Mouse (Mus musculus) inflammation-experienced regulatory T-cells, adult 6 months (primary cell): ENCODE measurements around the gene Efcab5. TPM values are rescaled to one million over a fixed set of nuclear protein-coding genes. Genes with fewer than 3 reads are reported as not detected.
A peak's percentile ranks its signal among the peaks of the same experiment; 100 is the strongest.

Experiments
- ATAC-seq: one replicate; pipeline ENCODE4 v1.8.0; 2017
- polyA plus RNA-seq, 3 experiments: library from polyadenylated mRNA; unstranded; fragments of 100-300 nt; shearing (Covaris generic); gene quantifications; one replicate each; pipeline ENCODE4 v1.2.1; 2017

Efcab5 gene
- polyA plus RNA-seq = under 1 TPM in 2 of 3 experiments, not detected in 1; 0.15 to 0.60 TPM

DNA sequence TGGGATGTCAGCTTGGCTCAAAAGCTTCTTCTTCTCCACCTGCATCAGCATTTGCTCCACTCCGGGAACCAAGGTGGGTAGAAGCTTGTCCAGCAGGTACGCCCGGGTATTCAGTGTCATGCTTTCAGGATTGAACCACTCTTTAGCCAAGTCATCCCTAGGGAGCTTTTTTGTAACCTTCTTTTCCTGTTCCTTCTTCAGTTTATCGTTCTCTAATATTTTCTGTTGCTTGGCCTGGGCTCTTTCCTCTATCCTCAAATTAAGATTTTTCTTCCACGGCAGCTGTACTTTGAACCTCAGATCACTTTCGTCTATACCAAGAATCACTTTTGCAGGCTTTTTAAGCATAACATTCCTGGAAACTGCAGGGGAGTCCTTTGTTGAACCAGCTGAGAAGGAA, at the start of gene Efcab5:
Gene Efcab5, minus strand, starts transcription at position 101 of the 400 bp plus-strand sequence.
- no peak for ATAC-seq

DNA sequence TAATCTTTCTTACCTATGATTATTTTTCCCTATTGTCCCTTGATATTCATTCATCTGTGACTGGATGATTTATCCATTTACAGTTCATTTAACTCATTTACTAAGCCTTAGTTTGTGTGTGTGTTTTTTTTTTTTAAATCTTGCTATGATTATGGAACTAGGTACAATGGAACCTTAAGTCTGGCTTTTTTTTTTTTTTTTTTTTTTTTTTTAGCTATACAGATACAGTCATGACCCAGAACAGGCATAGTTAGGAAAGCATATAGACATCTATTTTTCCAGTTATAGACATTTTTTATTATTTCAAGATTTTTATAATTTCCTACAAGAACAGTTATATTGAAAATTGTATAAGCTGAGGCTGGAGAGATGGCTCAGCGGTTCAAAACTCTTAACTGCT, 46.5 kb upstream of the Efcab5 start:
- ATAC-seq = no peak

DNA sequence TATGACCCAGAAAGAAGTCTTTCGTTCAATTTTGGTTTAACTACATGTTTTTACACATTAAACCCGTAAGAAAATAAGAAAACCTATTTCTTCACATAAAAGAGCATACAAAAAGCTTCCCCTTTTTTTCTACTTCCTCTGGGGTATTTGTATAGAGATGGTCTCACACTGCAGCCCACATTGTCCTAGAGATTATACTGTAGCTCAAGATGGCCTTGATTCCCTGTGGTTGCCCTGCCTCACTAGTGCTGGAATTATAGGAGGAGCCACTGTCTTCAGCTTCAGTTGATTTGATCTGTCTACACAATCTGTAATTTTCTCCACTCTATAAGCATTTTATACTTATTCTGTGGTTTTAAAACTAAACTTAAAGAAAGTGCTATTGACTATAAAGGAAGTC, 42.7 kb upstream of the Efcab5 start:
- ATAC-seq = no peak

DNA sequence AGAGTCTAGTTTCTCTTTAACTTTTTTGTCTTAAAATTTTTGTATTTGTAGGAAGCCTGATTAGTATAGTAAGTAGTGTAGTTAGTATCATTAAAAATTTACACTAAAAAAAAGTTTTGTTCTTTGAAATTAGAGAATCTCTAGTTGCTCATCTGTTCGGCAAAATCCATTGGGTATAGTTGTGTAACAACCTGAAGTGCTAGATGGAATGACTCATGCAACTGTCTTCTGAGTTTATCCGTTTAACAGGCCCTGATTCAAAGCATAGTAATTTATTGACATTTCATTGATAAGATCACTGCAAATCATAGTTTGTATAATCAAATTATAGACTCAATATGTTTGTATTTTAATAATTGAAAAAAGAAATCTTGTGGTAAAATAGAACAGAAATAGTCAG, 42.0 kb upstream of the Efcab5 start:
- ATAC-seq = no peak

DNA sequence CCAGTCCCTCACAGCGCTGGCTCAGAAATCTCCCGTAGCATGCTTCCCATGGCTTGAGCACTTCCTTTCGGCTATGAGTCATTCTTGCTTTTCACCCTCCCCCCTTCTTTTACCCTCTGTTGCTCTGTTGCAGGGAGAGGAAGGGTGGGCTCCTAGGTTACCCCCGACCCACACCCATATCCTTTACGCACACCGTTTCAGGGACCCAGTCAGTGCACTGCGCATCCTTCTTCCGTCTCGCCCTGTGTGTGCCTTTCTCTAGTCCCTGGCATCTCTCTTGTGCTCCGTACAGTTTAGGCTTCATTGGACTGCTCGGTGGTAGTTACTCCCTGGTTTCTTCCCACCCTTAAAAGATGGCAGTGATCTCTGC, 28.0 kb upstream of the Efcab5 start:
- peak; percentile 59 for ATAC-seq

DNA sequence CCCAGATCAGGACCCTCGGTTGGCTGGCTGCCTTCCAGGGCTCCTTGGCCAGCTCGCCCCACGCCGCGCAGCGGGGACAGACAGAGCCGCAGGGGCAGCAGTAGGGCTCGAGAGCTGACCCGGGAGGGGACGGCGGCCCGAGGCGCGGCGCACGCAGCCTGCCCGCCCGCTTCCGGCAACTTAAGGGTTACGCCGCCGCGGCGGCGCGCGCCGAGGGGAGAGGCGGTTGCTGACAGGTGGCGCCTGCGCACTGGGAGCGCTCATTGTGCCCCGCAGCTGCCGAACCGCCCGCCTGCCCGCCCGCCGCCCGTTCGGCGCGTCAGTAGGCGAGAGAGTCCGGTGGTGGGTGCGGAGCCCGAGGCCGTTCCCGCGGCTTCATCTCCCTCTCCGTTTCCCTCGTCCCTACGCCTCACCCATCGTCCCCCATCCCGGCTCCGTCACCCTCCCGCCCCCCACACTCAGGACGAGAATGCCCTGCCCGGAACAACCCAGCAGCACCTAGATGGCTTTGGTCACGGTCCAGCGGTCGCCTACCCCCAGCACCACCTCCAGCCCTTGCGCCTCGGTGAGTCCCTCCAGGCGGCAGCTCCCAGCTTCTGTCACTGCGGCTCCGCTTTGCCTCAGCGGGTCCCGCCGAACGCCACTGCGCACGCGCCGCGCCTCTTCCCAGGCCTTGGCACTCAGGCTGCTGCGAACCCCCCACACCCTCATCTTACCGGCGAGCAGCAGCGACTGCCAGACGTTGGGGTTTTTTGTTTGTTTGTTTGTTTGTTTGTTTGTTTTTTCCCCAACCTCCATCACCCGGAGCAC, 27.4 kb upstream of the Efcab5 start, which contains the start of gene Ssh2:
Gene Ssh2, plus strand, starts transcription at position 337 of the 810 bp plus-strand sequence.
- peak; percentile 70 for ATAC-seq

DNA sequence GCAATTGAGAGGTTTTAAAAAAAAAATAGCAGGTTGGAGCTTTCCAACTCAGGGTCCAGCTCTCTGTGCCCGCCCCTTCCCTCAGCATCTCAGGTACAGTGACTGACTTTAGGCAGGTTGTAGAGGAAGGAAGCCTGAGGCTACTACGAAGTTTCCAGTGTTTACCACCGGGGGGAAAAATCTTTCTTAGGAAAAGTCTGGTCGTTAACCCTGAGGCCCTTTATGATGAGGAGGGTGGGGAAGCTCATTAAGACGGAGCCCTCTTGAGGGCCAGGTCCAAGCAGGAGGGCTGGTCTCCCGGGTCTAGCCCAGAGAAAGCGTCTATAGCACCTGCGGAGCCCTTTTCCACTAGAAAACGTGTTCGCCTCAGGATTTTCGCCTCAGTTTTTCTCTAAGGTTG, 26.7 kb upstream of the Efcab5 start:
- ATAC-seq = no peak

DNA sequence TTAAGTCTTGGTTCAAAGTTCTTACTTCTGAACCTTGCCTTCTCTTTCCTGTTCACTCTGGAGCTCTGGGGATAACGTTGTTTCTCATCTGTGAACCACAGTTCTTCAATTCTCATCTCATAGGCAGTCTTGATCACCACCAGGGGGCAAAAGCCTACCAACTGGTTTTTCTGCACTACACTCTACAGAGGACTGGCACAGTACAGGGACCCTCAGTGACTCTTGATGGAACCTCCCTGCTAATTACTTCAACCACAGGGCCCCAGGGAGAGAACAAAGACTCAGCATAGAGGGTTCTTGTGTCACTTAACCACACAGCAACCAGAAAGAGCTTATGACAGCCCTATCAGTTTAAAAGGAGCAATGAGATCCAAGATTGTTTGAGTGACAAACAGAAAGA, 26.0 kb upstream of the Efcab5 start:
- ATAC-seq = peak; percentile 64

DNA sequence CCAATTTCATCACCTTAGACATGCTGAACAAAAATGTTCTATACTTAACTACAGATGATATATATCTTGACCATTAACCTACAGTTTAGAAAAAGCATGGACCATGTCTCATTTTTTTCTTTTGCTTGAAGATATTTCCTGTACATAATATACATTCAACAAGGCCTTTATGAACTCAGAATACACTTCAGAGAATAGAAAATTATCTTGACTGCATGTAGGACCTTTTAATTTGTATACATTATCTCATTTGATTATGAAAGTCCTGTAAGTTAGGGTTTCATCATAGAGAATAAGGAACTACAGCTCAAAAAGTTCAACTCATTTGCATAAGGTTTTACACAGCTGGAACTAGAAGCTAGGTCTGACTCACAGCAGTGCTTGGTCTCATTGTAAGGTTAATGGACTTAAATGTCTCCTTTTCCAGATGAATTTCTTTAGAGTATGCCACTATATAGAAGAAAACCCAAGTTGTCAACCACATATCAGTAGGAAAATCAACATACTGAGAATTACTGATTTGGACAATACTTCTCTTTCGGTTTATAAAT, 25.4 kb upstream of the Efcab5 start:
- no peak for ATAC-seq

DNA sequence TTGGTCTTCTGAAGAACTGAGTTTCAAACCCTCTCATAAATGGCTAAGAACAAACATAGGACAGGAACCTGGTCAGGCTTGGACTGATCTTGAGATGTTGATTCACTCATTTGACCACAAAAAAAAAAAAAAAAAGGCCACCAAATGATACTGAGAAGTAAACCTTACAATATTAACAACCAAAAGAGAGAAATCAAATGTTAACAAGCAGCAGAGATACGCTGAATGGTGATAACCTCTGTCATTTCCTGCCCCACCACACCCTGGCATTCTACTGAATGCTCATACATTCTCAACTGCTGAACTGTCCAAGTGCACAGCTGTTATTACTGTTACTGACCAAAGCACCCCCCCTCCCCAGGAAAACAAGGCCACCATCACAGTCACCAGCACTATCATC, 11.9 kb upstream of the Efcab5 start:
- ATAC-seq = no peak

DNA sequence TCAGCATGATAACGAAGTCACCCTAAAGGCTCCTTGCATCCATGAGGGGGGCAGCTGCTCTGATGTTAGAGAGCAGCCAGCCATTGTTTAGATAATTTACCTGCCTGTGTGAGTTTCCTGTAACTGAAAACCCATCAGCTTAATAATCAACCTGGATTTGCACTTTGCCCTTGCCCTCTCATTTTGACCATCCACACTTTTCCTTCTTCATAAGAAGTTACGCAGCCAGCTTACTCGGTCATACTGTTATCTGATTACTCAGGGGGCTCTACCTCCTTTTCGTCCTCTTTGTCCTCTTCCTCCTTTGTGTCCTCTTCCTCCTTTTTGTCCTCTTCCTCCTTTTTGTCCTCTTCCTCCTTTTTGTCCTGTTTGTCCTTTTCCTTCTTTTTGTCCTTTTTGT, 10.9 kb upstream of the Efcab5 start:
- ATAC-seq = no peak

DNA sequence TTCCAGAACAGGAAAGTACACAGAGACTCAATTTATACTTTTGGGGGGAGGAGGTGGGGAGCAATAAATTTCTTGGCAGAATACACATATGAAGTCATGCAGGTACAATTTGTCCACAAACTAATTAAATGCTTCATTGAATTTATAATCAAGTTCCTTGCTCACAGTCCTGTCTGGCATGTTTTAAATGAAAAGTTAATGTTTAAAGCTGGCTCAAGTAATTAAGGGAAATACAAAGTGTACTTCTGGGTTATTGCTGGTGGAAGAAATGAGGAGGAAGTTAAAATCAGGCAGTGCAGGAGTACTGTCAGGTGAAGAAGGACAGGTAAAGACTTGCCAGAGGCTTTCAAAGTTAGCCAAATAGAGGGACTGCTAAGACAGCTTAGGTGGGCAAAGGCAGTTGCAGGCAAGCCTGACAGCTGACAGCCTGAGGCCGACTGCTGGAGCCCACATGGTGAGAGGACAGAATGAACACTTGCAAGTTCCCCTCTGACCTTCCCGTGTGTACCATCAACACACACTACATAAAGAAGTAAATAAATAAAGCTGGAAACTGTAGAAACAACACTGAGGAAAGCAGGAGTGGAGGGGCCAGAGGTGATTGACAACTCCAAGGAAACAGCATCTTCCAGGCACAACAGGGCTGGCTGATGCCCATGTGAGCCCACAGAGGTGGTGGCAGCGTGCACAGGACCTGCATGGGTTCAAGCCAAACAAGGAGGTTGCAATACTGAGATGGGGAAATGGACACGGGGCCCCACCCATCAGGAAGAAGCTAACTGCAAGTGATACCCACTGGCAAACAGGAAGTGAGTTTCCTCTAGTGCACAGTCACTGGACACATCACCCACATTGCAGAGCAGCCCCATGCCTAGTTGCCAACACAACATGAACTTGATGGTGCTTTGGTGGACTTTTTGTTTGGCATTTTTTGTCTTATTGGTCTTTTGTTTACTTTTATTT, 7.7 kb upstream of the Efcab5 start:
- ATAC-seq = no peak

DNA sequence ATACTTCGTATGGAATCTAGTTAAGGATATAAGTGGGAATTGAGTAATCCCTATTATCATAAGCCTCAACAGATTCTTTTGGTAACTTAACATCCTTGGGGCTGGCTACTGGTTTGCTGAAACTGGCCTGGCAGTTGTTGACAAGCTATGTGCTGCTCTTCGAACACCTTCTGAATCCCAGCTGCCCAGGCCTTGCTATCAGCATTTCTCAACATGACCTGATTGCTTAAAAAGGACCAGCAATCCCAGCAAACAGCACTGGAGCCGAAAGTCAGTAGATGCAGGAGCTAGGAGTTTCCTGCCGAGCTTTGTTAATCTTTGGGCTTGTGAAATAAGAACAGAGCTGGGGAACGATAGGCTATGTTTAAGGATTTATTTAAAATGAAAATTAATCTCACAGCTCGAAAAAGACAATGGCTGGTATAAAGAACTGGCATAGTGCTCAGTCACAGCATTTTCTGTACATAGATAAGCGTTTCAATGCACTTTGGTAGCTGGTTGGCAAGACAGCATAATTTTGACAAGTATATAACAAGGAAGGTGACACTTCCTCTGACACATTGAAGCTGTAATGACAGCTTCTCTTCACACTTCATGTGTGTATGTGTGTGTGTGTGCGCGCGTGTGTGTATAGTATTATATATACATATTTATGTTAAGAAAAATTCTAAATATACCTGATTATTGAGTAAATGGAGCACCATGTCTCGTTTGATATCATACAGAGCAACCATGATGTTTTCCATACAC, 6.8 kb upstream of the Efcab5 start:
- no peak for ATAC-seq

DNA sequence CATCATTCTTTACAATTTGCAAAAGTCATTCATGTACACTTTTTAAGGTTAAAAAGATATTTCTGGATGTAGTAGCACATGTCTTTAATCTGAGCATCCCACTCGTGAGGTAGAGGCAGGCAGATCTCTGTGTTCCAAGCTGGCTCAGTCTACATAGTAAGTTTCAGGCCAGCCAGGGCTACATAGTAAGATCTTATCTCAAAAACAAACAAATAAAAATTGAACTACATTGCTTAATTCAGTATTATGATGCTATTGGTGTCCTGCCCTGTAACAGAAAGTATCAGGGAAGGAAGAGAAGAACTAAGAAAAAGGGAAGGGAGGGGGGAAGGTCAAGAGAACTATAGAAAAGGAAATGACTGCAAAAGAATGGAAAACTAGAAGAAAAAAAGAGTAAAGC, 6.0 kb upstream of the Efcab5 start:
- ATAC-seq = no peak

DNA sequence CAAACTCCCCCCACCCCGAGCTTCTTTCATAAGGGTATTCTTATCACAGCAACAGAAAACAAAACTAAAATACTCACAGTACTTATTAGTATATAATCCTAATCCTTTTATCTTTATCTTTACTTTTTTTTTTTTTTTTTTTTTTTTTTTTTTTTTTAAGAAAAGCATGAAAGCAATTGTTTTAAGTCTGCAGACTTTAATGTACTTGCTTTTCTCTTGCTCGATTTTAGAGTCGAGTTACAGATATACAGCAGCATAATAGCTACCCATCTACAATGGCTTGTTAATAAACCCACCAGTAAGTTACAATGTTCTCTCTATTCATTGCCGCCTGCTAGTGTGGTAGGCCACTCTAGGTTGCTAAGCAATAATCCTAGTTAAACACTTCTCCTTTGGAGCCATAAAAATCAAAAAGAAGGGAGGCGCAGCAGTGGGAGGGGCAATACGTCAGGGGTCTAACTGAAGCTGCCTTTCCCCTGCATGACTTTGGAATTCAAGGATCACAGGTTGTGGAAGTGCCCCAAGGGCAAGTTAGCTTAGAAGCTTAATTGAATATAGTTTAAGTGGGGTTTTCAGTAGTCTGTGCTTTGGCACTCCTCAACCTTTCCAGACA, 5.3 kb upstream of the Efcab5 start:
- ATAC-seq = no peak

DNA sequence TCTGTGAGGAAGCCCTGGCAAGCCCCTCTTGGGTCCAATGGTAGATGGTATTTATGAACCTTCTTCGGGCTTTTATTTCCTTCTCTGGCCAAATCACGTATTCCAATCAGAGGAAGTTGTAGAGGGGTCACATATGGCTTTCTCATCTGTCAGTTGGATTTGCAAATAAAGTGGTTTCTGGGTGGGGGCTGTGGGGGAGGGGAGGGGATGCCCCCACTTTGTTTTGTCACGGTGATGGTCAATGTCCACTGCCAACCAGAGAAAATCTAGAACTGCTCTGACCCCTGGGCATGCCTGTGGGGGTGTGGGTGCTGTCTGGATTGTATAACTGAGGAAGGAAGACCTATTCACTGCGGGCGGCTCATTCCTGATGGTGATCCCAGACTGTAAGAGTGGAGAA, 4.6 kb upstream of the Efcab5 start:
- ATAC-seq = no peak

DNA sequence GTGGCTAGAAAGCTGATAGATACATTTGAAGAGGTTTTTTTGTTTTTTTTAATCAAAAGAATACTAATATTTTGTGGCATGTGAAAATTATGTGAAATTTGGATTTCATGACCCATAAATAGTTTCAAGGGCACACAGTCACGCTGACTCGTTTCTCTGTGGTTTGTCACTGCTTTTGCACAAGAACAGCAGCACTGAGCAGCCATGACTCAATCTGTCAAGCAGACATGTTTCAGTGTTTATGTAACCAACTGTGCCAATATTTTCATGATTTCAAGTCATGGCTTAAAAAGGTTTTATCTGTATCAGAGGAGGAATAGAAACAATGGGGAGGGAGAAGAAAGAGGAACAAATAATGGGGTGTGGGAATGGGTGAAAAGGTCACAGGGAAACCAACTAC, 3.8 kb downstream of the Efcab5 start:
- ATAC-seq = no peak

DNA sequence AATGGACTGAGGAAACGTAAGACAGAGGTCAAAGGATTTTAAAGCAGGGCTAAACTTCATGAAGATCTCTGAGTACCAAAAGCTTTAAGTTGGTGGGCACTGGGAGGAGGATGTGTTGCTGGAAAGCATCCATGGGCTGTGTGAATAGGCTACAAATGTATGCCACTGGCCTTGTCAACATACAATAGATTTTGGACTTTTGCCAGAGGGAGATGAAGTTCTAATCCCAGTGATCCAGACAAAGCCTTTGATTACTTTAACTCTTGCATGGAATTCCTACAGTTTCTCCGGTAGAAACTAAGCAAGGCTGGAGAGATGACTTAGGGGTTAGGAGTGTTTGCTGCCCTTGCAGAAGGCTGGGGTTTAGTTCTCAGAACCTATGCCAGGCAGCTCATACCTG, 6.2 kb downstream of the Efcab5 start:
- no peak for ATAC-seq

DNA sequence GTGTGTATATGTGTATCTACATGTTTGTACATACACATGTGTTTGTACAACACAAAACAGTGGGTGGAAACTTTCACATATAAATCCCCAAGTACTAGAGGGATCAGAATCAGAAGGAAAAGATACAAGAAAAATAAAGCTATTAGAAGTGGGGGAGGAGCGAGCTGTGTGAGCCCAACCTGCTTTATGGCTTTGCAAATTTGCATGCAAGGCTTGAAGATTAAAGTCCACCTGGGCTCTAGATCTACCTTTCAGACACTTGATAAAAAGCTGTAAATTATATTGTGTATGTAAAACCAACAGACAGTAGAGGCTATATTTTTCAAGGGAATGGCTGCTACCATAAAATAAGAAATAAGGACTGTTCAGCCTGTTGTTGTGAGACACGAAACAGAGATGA, 6.7 kb downstream of the Efcab5 start:
- no peak for ATAC-seq

DNA sequence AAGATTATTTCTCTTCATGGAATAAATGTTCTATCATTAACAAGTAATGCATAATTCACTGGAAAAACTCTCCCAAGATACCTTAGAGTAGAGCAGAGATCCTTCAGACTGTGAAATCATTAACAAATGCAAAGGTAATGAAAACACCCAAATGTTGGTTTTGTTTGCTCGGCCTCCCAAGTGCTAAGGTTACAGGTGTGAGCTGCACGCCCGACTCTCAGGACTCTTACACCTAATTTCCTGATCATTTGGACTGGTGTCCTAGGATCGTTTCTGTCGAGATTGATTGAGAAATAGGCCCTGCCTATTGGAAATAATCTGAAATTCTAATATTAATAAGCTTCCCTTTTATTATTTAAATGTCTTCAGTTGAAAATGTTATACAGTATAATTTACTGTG, 7.2 kb downstream of the Efcab5 start:
- ATAC-seq = no peak

DNA sequence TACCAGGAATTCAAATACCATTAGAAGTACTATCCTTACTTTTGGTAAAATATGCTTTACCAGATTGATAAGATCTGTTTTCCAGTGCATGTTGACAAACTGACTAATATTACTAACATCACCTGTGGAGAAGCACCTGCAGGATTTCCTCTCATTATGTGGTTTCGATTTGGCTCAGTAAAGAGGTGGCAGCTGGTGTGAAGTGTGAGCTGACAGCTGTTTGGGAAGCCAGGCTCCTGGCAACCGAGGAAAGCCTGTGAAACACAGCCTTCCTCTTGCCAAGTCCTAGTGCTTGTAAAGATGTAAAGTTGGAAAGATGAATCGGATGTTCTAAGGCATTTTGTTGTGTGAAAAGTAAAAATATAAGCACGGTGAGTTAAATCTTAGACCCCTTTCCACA, 7.9 kb downstream of the Efcab5 start:
- no peak for ATAC-seq

DNA sequence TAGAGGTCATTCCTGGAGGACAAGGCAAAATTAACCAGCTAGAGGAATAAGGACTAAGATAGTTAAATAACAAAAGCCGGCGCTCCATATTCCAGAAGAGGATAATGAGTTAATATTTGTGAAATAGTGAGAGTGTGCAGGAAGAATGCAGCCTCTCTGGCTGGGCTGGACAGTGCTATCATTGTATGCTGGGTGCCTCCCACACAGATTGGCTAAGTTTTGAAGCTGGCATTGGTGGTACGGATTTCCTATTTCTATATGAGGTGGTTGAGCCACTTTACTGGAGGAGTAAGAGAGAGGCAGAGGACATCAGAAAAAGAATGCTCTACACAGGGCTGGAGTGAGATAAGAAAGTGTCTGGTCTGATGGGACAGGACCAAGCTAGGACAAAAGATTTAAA, 9.0 kb downstream of the Efcab5 start:
- no peak for ATAC-seq
